Mouse (Mus musculus): Measurements from ENCODE around the gene Slc47a2.
A peak's percentile ranks its signal among the peaks of the same experiment; 100 is the strongest.

Gene Slc47a2

GRCm38 (mm10) chr11:61277937-61278336 is 64.7 kb downstream of the Slc47a2 start:
- DNase-seq = no peak

DNA sequence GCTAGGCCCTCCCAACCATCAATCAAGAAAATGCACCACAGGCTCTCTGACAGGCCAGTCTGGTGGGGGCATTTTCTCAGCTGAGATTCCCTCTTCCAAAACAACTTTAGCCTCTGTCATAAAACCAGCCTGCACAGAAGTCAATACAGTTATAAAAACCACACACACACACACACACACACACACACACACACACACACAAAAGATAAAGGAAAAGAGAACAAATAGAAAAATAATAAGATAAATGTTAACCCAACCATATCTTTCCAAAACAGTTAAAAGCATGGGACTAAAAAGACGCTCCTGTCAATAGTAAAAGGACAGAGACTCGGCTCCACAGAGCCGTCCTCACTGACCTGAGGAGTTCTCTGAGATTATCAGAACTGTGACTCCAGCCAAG is 66.2 kb downstream of the Slc47a2 start:
- no peak for DNase-seq

GRCm38 (mm10) chr11:61275106-61275505 is 67.6 kb downstream of the Slc47a2 start:
- DNase-seq = no peak

GRCm38 (mm10) chr11:61274421-61274820 is 68.2 kb downstream of the Slc47a2 start:
- no peak for DNase-seq

- DNase-seq = no peak
Observed at GRCm38 (mm10) chr11:61273928-61274327, 68.7 kb downstream of the Slc47a2 start.

- DNase-seq = no peak
Observed at GRCm38 (mm10) chr11:61271612-61272011, 71.0 kb downstream of the Slc47a2 start.

DNA sequence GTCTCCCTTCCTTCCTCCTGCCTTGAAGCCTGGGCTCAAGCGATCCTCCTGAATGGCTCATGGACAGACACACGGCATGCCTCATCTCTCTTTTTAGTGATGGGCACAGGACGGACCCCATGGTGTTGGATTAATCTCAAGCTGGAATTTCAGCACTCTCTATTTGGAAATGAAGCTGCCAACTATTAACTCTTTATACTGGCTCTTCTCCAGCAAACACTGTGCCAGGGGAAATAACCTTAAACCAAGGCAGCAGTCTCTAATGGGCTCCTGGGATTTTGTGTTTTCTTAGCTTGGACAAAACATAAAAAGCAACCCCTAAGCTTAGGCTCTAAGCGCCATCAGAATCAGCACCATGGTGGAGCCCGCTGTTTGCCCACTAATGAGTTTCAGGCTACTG is 72.3 kb downstream of the Slc47a2 start:
- peak; percentile 56 for DNase-seq

DNA sequence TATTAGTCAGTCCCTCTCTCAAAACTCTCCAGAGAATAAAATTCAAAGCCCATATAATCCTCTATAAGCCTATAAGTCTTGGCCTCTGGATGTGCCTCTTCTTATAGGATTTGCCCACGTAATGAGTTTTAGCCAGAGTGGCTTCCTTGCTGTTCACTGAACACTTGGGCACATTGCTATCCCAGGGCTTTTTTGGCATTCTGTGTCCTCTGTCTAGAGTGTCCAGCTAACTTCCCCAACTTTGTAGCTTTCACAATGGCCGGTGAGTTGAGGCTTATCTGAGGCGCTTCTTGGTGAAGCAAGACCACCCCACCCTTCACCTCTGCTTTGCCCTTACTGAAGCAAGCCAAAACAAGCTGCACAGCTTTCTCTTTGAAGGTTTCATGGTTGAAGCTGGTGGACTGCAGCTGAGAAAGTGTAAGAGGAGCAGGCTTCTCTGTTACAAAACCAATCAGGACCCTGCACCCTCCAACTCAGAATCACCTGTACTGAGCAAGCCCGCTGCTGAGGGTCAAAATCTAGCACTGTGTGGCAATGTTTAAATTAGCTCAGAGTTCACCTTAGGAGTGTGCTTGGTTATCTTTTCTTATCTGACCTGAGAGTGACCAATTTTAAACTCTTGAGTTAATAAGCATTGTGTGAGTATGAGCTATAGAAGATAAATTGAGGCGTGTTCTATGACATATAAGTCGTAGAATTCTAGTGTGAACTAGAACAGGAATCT is 73.9 kb downstream of the Slc47a2 start:
- DNase-seq = no peak

DNA sequence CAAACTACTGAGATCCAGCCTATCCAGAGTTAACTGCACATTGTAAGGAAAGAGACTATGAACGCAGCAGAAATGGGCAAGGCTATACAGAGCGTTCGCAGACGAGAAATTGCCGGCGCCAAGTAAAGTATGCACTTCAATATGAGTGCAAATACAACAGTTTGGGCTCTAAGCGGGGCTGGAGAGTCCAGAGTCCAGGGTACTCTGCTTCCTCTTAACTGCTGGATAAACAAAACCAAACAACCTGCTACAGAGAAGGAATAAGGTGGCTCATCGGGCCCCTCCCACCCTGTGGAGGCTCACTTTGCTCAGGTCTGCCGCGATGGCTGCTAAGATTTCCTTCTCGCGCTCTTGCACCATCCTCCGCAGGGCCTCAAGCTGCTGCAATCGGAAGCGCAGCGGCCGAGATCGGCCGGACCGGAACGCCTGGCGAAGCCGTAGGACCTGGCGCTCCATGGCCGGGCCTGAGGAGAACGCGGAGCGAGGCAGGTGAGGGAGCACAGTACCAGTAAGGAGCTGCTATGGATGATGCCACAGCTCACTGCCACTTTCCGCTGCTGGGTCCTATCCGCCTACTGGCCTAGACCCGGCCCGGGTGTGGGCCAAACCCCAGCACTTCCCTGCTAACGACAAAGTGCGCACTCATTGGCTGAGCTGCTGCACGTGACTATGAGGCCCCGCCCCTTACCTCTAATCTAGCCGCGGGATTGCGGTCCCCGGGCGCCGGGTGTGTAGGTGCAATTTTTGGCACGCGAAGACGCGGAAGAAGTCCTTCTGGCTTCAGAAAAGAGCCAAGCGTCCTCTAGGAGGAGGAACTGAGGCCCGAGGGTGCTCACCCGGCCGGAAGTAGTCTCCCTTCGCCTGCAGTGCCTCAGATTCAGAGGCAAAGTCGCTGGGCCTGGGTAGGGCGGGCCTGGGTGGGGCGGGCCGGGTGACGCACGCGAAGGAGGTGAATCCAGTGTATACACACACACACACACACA is 75.8 kb downstream of the Slc47a2 start, which contains the start of gene Aldh3a2:
Gene Aldh3a2, minus strand, starts transcription at position 914 of the 983 bp plus-strand sequence.
- DNase-seq = peak; percentile 97

- DNase-seq = no peak
Observed at GRCm38 (mm10) chr11:61263841-61264240, 78.8 kb downstream of the Slc47a2 start.

DNA sequence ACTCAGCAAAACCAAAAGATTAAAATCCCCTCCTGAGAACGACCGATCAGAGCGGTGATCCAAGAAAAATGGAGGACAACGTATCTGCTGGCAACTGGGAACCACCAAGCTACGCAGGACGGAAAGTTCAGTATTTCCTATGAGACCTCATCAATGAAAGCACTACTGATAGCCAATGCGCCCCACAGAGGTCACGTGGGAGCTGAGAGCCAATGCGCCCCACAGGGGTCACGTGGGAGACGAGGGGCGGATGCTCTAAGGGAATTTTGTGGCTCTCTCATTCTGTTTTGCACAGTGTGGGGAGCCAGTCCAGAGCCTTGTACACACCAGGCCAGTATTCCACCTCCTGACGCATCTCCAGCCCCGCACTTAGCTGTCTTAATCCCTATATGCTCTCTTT is 80.1 kb downstream of the Slc47a2 start:
- DNase-seq = no peak

DNA sequence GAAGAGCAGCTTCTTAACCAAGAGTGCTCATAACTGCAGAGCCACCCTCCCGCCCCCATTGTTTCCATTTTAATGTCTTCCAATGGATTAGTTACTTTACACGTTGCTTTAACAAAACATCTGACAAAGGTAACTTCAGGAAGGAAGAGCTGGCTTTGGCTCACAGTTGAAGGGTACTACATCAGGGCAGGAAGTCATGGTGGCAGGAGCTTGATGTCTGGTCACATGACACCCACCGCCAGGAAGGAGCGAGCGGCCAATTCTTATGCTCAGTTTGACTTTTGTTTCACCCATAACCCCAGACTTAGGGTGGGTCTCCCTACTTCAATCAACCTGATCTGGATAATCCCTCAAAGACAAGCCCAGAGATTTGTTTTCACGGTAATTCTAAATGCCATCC is 83.6 kb downstream of the Slc47a2 start:
- no peak for DNase-seq

GRCm38 (mm10) chr11:61252807-61253206 is 89.9 kb downstream of the Slc47a2 start:
- no peak for DNase-seq

DNA sequence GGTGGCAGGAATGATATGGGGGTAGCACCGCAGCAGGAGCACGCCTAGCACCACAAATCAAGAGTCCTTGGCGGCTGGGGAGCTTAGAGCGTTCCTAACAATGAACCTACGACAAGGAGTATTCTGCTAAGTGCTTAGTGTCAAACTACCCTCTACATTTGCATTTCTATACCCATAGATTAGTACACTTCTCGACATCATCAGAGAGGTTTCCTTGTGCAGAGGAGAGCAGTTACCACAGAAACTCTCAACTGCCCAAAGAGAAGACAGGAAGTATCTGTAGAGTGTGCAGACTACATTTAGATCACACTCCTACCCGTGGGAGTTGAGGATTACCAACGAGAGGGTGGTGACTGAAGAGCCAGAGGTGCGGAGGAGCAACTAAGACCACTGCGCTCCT is 90.9 kb downstream of the Slc47a2 start:
- no peak for DNase-seq
